Mouse (Mus musculus): ENCODE data around the gene Aqp6.

- TF ChIP-seq CTCF (conservative IDR thresholded peaks at IDR 0.05; ENCODE audit: insufficient read depth, insufficient read length, low read depth, low read length) (no peak), POLR2A (IDR thresholded peaks at IDR 0.05; ENCODE audit: low read depth, low read length) (peak; percentile 57)
These were observed 14.7 kb upstream of the Aqp6 start for GRCm38 (mm10) chr15:99586525-99586924.

Data from kidney, adult 2 months (tissue).